Comparison of ENCODE assay signal across 28 mouse cellular contexts in genomic region chr4:75386271-75386938, GRCm38 (mm10).
DNase-seq lines count a peak whose midpoint lies in the region; ATAC-seq and TF ChIP-seq lines count a peak whose summit lies in the region.
"Had no signal": no experiment of that assay in that cellular context is flagged by ENCODE, and none has a peak within 500 bp of the region (broad histone marks: within the 10 kb centered on the region; RNA-seq: fewer than 3 reads in every experiment).

No protein-coding gene starts in this region.

- H3K4me1 ChIP-seq in hindbrain, embryonic 12.5 days: 0 out of 2 replicates have a peak, but pooled peaks cover 6% of the 10 kb centered on the region
- no peaks in the 10 kb centered on the region for H3K4me1 ChIP-seq in hindbrain, embryonic 14.5 days (replicated peaks; ENCODE audit: control insufficient read depth, insufficient read depth, low read length)
- no peaks in the 10 kb centered on the region for H3K4me1 ChIP-seq in embryonic fibroblast, embryonic 13.5 days (ENCODE audit: control insufficient read depth, insufficient read depth, low read length)
- H3K4me1 ChIP-seq in midbrain, embryonic 16.5 days (ENCODE audit: control insufficient read depth, insufficient read depth, low read length): no peaks in the 10 kb centered on the region; the same call in 1 of the 2 replicates
- no peaks in the 10 kb centered on the region for H3K4me1 ChIP-seq in kidney, embryonic 15.5 days
- H3K4me1 ChIP-seq: embryonic facial prominence, embryonic 12.5 days; liver, embryonic 12.5 days; megakaryocyte, embryonic 14.5 days had no signal

- H3K9me3 ChIP-seq in hindbrain, embryonic 12.5 days (replicated peaks): no peaks in the 10 kb centered on the region
- no peaks in the 10 kb centered on the region for H3K9me3 ChIP-seq in hindbrain, embryonic 14.5 days (ENCODE audit: control insufficient read depth, low read length)
- H3K9me3 ChIP-seq in midbrain, embryonic 16.5 days (replicated peaks; ENCODE audit: control insufficient read depth, low read length, poor library complexity, severe bottlenecking): no peaks in the 10 kb centered on the region
- H3K9me3 ChIP-seq in kidney, embryonic 15.5 days (replicated peaks): no peaks in the 10 kb centered on the region
- H3K9me3 ChIP-seq: embryonic facial prominence, embryonic 12.5 days; forebrain, embryonic 12.5 days; heart, embryonic 13.5 days; liver, embryonic 12.5 days; megakaryocyte, embryonic 14.5 days had no signal

- no peak for DNase-seq in hindbrain, embryonic 14.5 days (ENCODE audit: low spot score)
- peak; percentile 4 for DNase-seq in embryo, embryonic 10.5 days (ENCODE audit: low spot score)
- DNase-seq in adrenal gland, postnatal 10 days: no peak
- no peak for DNase-seq in heart, adult 11 months
- DNase-seq: adrenal gland, postnatal 36 days; cerebellum, adult 9-10 months; cerebellum, postnatal 36 days; forebrain, postnatal 0 days; heart, postnatal 10 days; kidney, postnatal 25 days; lung, adult 18-20 months; lung, postnatal 4 days; right cerebral cortex, postnatal 4 days; thymus, adult 18-20 months; thymus, postnatal 36 days had no signal

- peak overlapping the region; percentile 26; the same call in 1 of the 2 replicates for H3K27ac ChIP-seq in hindbrain, embryonic 12.5 days
- H3K27ac ChIP-seq in hindbrain, embryonic 14.5 days: no peak overlapping the region
- H3K27ac ChIP-seq in embryonic fibroblast, embryonic 13.5 days (ENCODE audit: insufficient read depth, low read length): peak overlapping the region; percentile 18; the same call in 1 of the 2 replicates
- no peak overlapping the region for H3K27ac ChIP-seq in midbrain, embryonic 16.5 days (ENCODE audit: low read length)
- H3K27ac ChIP-seq in kidney, embryonic 15.5 days: no peak overlapping the region
- H3K27ac ChIP-seq: embryonic facial prominence, embryonic 12.5 days; forebrain, embryonic 12.5 days; heart, embryonic 13.5 days; liver, embryonic 12.5 days; stomach, postnatal 0 days had no signal

- H3K36me3 ChIP-seq in hindbrain, embryonic 12.5 days: no peaks in the 10 kb centered on the region
- no peaks in the 10 kb centered on the region for H3K36me3 ChIP-seq in hindbrain, embryonic 14.5 days (replicated peaks; ENCODE audit: control insufficient read depth, insufficient read depth)
- no peaks in the 10 kb centered on the region for H3K36me3 ChIP-seq in midbrain, embryonic 16.5 days (ENCODE audit: control insufficient read depth, insufficient read depth, low read length)
- no peaks in the 10 kb centered on the region for H3K36me3 ChIP-seq in kidney, embryonic 15.5 days
- H3K36me3 ChIP-seq: embryonic facial prominence, embryonic 12.5 days; forebrain, embryonic 12.5 days; heart, embryonic 13.5 days; liver, embryonic 12.5 days had no signal

- 39% methylated on average over 3 of the region's 3 CpGs for WGBS in hindbrain, embryonic 12.5 days
- 34% methylated on average over 3 of the region's 3 CpGs for WGBS in hindbrain, embryonic 14.5 days
- 15% methylated on average over 3 of the region's 3 CpGs for WGBS in midbrain, embryonic 16.5 days
- 72% methylated on average over 3 of the region's 3 CpGs for WGBS in kidney, embryonic 15.5 days

- no peak for TF ChIP-seq CTCF in embryonic fibroblast, embryonic 13.5 days (IDR thresholded peaks at IDR 0.05; ENCODE audit: borderline replicate concordance, insufficient read depth, low read length)

- H3K4me3 ChIP-seq in hindbrain, embryonic 12.5 days: no peak overlapping the region
- no peak overlapping the region for H3K4me3 ChIP-seq in hindbrain, embryonic 14.5 days (replicated peaks; ENCODE audit: low read length)
- no peak overlapping the region for H3K4me3 ChIP-seq in embryonic fibroblast, embryonic 13.5 days (ENCODE audit: insufficient read depth, low read length)
- H3K4me3 ChIP-seq in midbrain, embryonic 16.5 days (ENCODE audit: low read depth, low read length): no peak overlapping the region
- no peak overlapping the region for H3K4me3 ChIP-seq in kidney, embryonic 15.5 days (replicated peaks)
- H3K4me3 ChIP-seq: embryonic facial prominence, embryonic 12.5 days; forebrain, embryonic 12.5 days; heart, embryonic 13.5 days; liver, embryonic 12.5 days; megakaryocyte, embryonic 14.5 days had no signal

- H3K27me3 ChIP-seq in hindbrain, embryonic 12.5 days: no peaks in the 10 kb centered on the region
- H3K27me3 ChIP-seq in hindbrain, embryonic 14.5 days (ENCODE audit: control insufficient read depth, insufficient read depth, low read length): no peaks in the 10 kb centered on the region
- H3K27me3 ChIP-seq in midbrain, embryonic 16.5 days (ENCODE audit: control insufficient read depth, insufficient read depth, low read depth, low read length): no peaks in the 10 kb centered on the region
- no peaks in the 10 kb centered on the region for H3K27me3 ChIP-seq in kidney, embryonic 15.5 days
- H3K27me3 ChIP-seq: embryonic facial prominence, embryonic 12.5 days; forebrain, embryonic 12.5 days; heart, embryonic 13.5 days; liver, embryonic 12.5 days; megakaryocyte, embryonic 14.5 days had no signal

- ATAC-seq in hindbrain, embryonic 12.5 days (ENCODE audit: low FRiP score): no peak
- ATAC-seq in hindbrain, embryonic 14.5 days (ENCODE audit: low FRiP score): no peak; the same call in 1 of the 2 replicates
- peak; percentile 36; the same call in 1 of the 2 replicates for ATAC-seq in midbrain, embryonic 16.5 days
- ATAC-seq in kidney, embryonic 15.5 days (replicated peaks; ENCODE audit: low FRiP score): no peak
- ATAC-seq: CD4-positive, CD25-positive, alpha-beta regulatory T cell, adult 4 months; forebrain, postnatal 0 days; intestine, postnatal 0 days; liver, embryonic 12.5 days; lung, postnatal 0 days had no signal

- no peak for TF ChIP-seq POLR2A in embryonic fibroblast, embryonic 13.5 days (IDR thresholded peaks at IDR 0.05; ENCODE audit: low read depth, low read length)

- H3K4me2 ChIP-seq in hindbrain, embryonic 12.5 days (replicated peaks): no peak overlapping the region
- H3K4me2 ChIP-seq in hindbrain, embryonic 14.5 days (replicated peaks): no peak overlapping the region
- no peak overlapping the region for H3K4me2 ChIP-seq in midbrain, embryonic 16.5 days (ENCODE audit: low read length)
- no peak overlapping the region for H3K4me2 ChIP-seq in kidney, embryonic 15.5 days
- H3K4me2 ChIP-seq: embryonic facial prominence, embryonic 12.5 days; forebrain, embryonic 12.5 days; heart, embryonic 13.5 days; liver, embryonic 12.5 days had no signal

- H3K9ac ChIP-seq in hindbrain, embryonic 12.5 days: no peak overlapping the region; the same call in 1 of the 2 replicates
- H3K9ac ChIP-seq in hindbrain, embryonic 14.5 days: no peak overlapping the region
- no peak overlapping the region for H3K9ac ChIP-seq in midbrain, embryonic 16.5 days (ENCODE audit: low read depth, low read length)
- no peak overlapping the region for H3K9ac ChIP-seq in kidney, embryonic 15.5 days
- H3K9ac ChIP-seq: embryonic facial prominence, embryonic 12.5 days; forebrain, embryonic 12.5 days; forebrain, postnatal 0 days; heart, embryonic 13.5 days; liver, embryonic 12.5 days had no signal

Comparison
In these comparisons a context has a peak if more than half of its experiments do, and no peak if none do; other contexts are left out.
1. H3K27ac ChIP-seq: peak in hindbrain, embryonic 12.5 days (single experiment) and embryonic fibroblast, embryonic 13.5 days (single experiment); none in hindbrain, embryonic 14.5 days (single experiment), midbrain, embryonic 16.5 days (single experiment) and kidney, embryonic 15.5 days (single experiment).